Comparison of ENCODE assay signal across 17 mouse cellular contexts in genomic region chr6:94354451-94355095, GRCm38 (mm10).
DNase-seq lines count a peak whose midpoint lies in the region; ATAC-seq lines count a peak whose summit lies in the region.
"Had no signal": no experiment of that assay in that cellular context is flagged by ENCODE, and none has a peak within 500 bp of the region (broad histone marks: within the 10 kb centered on the region; RNA-seq: fewer than 3 reads in every experiment).

No protein-coding gene starts in this region.

- H3K27me3 ChIP-seq in lung, embryonic 15.5 days: no peaks in the 10 kb centered on the region
- no peaks in the 10 kb centered on the region for H3K27me3 ChIP-seq in embryonic facial prominence, embryonic 14.5 days (replicated peaks; ENCODE audit: control insufficient read depth, insufficient read depth, low read length)
- H3K27me3 ChIP-seq: midbrain, embryonic 12.5 days had no signal

- no peaks in the 10 kb centered on the region for H3K36me3 ChIP-seq in lung, embryonic 15.5 days
- no peaks in the 10 kb centered on the region for H3K36me3 ChIP-seq in embryonic facial prominence, embryonic 14.5 days (ENCODE audit: control insufficient read depth, insufficient read depth, low read length)
- H3K36me3 ChIP-seq: midbrain, embryonic 12.5 days had no signal

- no peaks in the 10 kb centered on the region for H3K9me3 ChIP-seq in lung, embryonic 15.5 days
- no peaks in the 10 kb centered on the region for H3K9me3 ChIP-seq in embryonic facial prominence, embryonic 14.5 days (ENCODE audit: control insufficient read depth, low read length)
- H3K9me3 ChIP-seq: midbrain, embryonic 12.5 days had no signal

- DNase-seq in lung, postnatal 25 days (ENCODE audit: low spot score): no peak
- peak; percentile 24 for DNase-seq in embryonic facial prominence, embryonic 14.5 days (ENCODE audit: low spot score)
- peak; percentile 22 for DNase-seq in kidney, postnatal 14 days
- DNase-seq in yolk sac, embryonic 10.5 days (ENCODE audit: low spot score): peak; percentile 29
- no peak for DNase-seq in cerebellum, adult 18-20 months
- no peak for DNase-seq in testis, postnatal 10 days (ENCODE audit: low spot score)
- DNase-seq: cerebellum, adult 11 months; gastrocnemius, postnatal 14 days; heart, postnatal 36 days; liver; lung, postnatal 36 days; retina, postnatal 1 day; thymus, postnatal 14 days had no signal

- no peak overlapping the region for H3K4me3 ChIP-seq in lung, embryonic 15.5 days
- H3K4me3 ChIP-seq in embryonic facial prominence, embryonic 14.5 days (ENCODE audit: low read depth, low read length): no peak overlapping the region
- H3K4me3 ChIP-seq: midbrain, embryonic 12.5 days; myocyte had no signal

- H3K9ac ChIP-seq in lung, embryonic 15.5 days: no peak overlapping the region
- no peak overlapping the region for H3K9ac ChIP-seq in embryonic facial prominence, embryonic 14.5 days (ENCODE audit: low read depth, low read length)
- H3K9ac ChIP-seq: midbrain, embryonic 12.5 days had no signal

- no peak overlapping the region for H3K27ac ChIP-seq in lung, embryonic 15.5 days
- H3K27ac ChIP-seq in embryonic facial prominence, embryonic 14.5 days (replicated peaks; ENCODE audit: low read depth, low read length): no peak overlapping the region
- H3K27ac ChIP-seq: midbrain, embryonic 12.5 days had no signal

- WGBS in lung, embryonic 15.5 days: 34% methylated on average over 8 of the region's 8 CpGs
- WGBS in embryonic facial prominence, embryonic 14.5 days: 27% methylated on average over 8 of the region's 8 CpGs

- no peak for ATAC-seq in lung, embryonic 15.5 days (ENCODE audit: borderline replicate concordance, extremely low read depth, low FRiP score, low TSS enrichment)
- ATAC-seq in embryonic facial prominence, embryonic 14.5 days (ENCODE audit: low read depth): no peak
- no peak for ATAC-seq in erythroblast, adult 5-6 weeks (replicated peaks; ENCODE audit: low FRiP score, poor library complexity, severe bottlenecking)

- no peaks in the 10 kb centered on the region for H3K4me1 ChIP-seq in lung, embryonic 15.5 days
- peaks cover 7% of the 10 kb centered on the region for H3K4me1 ChIP-seq in embryonic facial prominence, embryonic 14.5 days (ENCODE audit: control insufficient read depth, insufficient read depth, low read length)

- H3K4me2 ChIP-seq in lung, embryonic 15.5 days: peak overlapping the region; percentile 7
- H3K4me2 ChIP-seq in embryonic facial prominence, embryonic 14.5 days (ENCODE audit: low read depth, low read length): no peak overlapping the region
- H3K4me2 ChIP-seq: midbrain, embryonic 12.5 days had no signal

Comparison
In these comparisons a context has a peak if more than half of its experiments do, and no peak if none do; other contexts are left out.
1. DNase-seq: peak in embryonic facial prominence, embryonic 14.5 days (single experiment), kidney, postnatal 14 days (single experiment) and yolk sac, embryonic 10.5 days (single experiment); none in lung, postnatal 25 days (single experiment), cerebellum, adult 18-20 months (0 of 2) and testis, postnatal 10 days (single experiment).